Mouse (Mus musculus) heart, adult 2 months (tissue): ENCODE data around the gene Sapcd1. TPM values are rescaled to one million over a fixed set of nuclear protein-coding genes. Genes with fewer than 3 reads are reported as not detected.
A peak's percentile ranks its signal among the peaks of the same experiment; 100 is the strongest.

Experiments used
- DNase-seq, 2 experiments: peaks; one replicate each; pipeline ENCODE4 v3.0.0; 2021
- H3K27ac ChIP-seq: fragments of 200-600 bp; 2 replicates; pipeline ENCODE4 v1.8.1; 2022
- H3K27me3 ChIP-seq: fragments of 200-500 bp; 2 replicates; pipeline ENCODE4 v1.6.1; 2012; ENCODE audit warnings: mild to moderate bottlenecking, low read length, inconsistent platforms, mixed read lengths; ENCODE audit not compliant: control insufficient read depth, insufficient read depth
- H3K36me3 ChIP-seq: fragments of 200-500 bp; 2 replicates; pipeline ENCODE4 v1.6.1; 2012; ENCODE audit warnings: low read length, inconsistent platforms; ENCODE audit not compliant: control insufficient read depth, insufficient read depth
- H3K4me1 ChIP-seq: fragments of 200-500 bp; 2 replicates; pipeline ENCODE4 v1.6.1; 2011; ENCODE audit warnings: low read length; ENCODE audit not compliant: control insufficient read depth, insufficient read depth
- H3K4me3 ChIP-seq: fragments of 200-600 bp; 2 replicates; pipeline ENCODE4 v1.8.1; 2022
- H3K79me2 ChIP-seq: fragments of 200-500 bp; replicated peaks from 2 replicates; pipeline ENCODE4 v1.6.1; 2012; ENCODE audit warnings: mild to moderate bottlenecking, inconsistent platforms, low read length, moderate library complexity, mixed read lengths; ENCODE audit not compliant: control insufficient read depth, insufficient read depth
- H3K9ac ChIP-seq: fragments of 200-500 bp; 2 replicates; pipeline ENCODE4 v1.6.1; 2012; ENCODE audit warnings: low read depth, mild to moderate bottlenecking, control low read depth, inconsistent platforms, low read length, mixed read lengths
- CTCF ChIP-seq: fragments of 200-600 bp; IDR thresholded peaks from 2 replicates; pipeline ENCODE4 v1.8.1; 2022; ENCODE audit warnings: antibody characterized with exemption, mild to moderate bottlenecking, moderate library complexity
- EP300 ChIP-seq: fragments of 200-500 bp; IDR thresholded peaks from 2 replicates; pipeline ENCODE4 v1.6.1; 2011; ENCODE audit warnings: low read depth, low read length, control low read depth; ENCODE audit not compliant: insufficient read depth
- POLR2A ChIP-seq: fragments of 200-500 bp; IDR thresholded peaks from 2 replicates; pipeline ENCODE4 v1.6.1; 2011; ENCODE audit warnings: mild to moderate bottlenecking, low read depth, low read length, control low read depth; ENCODE audit not compliant: insufficient read depth
- WGBS: fragments of 180-500 bp; shearing (Covaris S2); methylation state at CpG from one replicate; pipeline ENCODE4 v1.1.7; 2018; 5-methylcytosine and 5-hydroxymethylcytosine counted together
- intact Hi-C: fragments of 180-260 bp; cut with DNase I; formaldehyde crosslinking; loops from one replicate; pipeline ENCODE4 v1.15.1; 2025
- polyA plus RNA-seq: library from polyadenylated mRNA; depleted of rRNA; stranded (reverse); fragments of >200 nt; gene quantifications from 2 replicates; pipeline ENCODE4 v1.2.3, GENCODE M21; 2012
- total RNA-seq, 2 experiments: library from RNA; stranded (reverse); gene quantifications; 2 replicates each; pipeline ENCODE4 v1.2.3; 2021

The Sapcd1 gene
- total and polyA plus RNA-seq, 3 experiments: 0.20 TPM; not detected in 2

DNA sequence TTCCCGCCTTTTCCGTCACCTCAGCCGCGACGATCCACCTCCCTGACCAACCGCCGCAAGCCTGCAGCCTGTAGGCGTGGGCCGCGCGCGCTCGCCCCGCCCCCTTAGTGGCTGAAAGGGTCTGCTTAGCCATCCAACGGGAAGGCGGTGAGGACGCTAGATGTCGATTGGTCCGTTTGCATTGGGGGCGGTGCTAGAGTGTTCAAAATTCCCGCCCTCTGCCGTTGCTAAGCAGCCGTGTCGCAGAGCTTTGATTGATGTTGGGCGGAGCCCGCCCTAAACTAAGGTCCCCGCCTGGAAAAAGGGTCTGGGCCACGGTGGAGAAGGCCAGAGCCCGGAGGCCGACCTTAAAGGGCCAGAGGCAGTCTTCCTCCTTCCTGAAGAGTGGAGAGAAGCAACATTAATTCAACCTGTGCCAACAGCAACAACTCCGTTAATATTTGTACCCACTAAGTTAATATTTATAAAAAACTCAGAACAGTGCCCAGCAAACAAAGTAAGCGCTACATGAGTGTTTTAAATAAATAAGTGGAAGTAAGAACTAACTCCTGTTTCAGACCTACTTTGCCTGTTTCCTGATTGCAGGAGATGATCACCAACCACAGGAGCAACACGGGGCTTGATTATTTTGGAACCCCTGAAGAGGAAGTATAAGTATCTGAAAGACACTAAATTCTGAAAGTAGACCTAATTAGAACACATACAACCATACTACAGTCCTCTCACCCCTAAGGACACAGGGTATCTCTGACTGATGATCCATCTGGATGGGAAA, 19.1 kb upstream of the Sapcd1 start, which contains the start of gene Msh5:
TSS of gene Msh5 (minus strand) at position 65 of the 775 bp plus-strand sequence.
- Histone ChIP-seq H3K4me1 (peaks cover 9% of the 10 kb centered on the region), H3K27me3 (no peaks in the 10 kb centered on the region), H3K9ac (peak within 1 kb of the TSS; percentile 74), H3K27ac (peak within 1 kb of the TSS; percentile 85), H3K36me3 (no peaks in the 10 kb centered on the region), H3K79me2 (no peaks in the 10 kb centered on the region), H3K4me3 (peak within 1 kb of the TSS; percentile 45)
- 0 out of 2 replicates have a peak, but pooled peaks have one; percentile 25 for TF ChIP-seq EP300
- no peak for TF ChIP-seq CTCF
- TF ChIP-seq POLR2A: peak; percentile 59; the same call in 1 of the 2 replicates
- peak; percentile 97 to 98 for DNase-seq
- intact Hi-C loops: loop anchor here (2.0 kb wide), 1 partner anchor 24 kb away; no protein-coding TSS in a partner anchor
- WGBS: 2% methylated on average over 33 of the region's 33 CpGs

DNA sequence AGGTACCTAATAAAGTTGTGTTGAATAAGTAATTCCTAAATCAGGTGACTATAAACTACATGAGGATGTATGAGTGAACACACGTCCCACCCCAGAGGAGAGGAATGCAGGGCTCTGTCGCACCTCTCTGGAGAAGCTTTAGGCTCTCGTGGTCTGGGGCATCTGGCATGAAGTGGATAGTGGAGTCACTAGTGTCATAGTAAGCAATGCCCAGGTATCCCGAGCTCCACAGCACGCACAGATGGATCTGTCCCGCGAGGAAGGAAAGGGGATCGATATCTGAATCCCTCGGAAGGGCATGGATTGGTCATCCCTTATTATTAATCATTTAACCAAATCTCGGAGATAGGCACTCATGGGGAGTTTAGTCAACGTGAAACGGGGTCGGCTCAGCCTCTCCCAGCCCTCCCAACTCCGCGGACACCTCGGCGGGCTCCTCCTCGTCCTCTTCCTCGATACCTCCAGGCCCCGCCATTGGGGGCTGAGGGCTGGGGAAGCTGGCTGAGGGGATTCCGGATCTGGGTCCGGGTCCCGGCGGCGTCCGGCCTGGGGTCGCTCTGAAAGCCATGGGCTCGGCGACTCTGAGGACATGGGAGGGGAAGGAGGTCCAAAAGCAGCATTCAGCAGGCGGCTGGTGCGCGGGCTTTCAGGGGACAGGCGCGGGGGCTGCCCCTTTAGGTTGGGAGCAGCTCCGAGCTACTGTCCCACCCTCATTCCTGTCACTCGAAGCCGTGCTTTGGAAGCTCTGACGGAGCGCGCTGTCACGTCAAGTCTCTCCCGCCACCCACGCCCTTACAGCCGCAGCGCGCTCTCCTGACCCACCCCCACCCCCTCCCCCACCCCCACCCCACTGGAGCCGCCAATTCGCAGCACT, 18.2 kb upstream of the Sapcd1 start:
- intact Hi-C loops: loop anchor here (2.0 kb wide), 1 partner anchor 23 kb away; no protein-coding TSS in a partner anchor
- 4% methylated on average over 47 of the region's 48 CpGs for WGBS

DNA sequence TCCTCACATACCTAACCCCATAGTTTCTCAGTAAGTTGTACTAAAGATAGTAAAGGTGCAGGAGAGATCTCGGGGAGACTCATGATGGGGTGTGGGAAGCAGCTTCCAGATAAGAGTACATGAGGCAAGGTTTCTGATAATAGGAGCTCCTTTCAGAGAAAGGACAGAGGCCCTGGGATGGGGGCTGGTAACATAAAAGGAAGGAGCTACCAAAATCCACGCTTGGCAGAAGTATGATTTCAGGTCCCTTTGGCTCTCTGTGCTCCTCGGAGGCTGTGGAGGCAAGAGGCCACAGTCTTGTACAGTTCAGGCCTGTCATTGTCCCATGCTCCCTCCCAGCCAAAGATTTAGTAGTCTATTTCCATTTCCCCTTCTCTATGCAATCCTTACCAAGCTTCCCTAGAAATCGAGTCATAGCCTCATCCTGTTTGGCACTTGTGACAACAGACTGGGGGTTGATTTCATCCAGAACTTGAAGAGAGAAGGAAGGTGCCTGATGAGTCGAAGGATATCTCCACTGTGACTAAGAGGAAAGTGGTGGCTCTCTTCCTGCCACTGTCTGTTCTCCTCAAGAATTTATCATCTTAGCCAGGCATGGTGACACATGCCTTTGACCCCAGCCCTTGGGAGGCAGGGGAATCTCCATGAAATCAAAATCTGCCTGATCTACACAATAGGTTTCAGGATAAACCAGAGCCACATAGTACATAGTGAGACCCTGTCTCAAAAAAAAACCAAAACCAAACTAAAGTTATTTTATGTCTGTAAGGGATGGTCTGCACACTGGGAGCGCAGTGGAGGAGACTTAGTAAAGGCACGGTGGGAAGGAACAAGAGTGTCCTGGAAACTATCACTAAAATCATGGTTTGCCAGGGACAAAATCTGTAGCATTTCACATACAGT, 17.3 kb upstream of the Sapcd1 start:
- no peaks in the 10 kb centered on the region for H3K36me3 ChIP-seq
- DNase-seq: no peak
- intact Hi-C loops: no loop called here
- H3K27me3 ChIP-seq: no peaks in the 10 kb centered on the region
- no peak overlapping the region for H3K4me3 ChIP-seq
- H3K9ac ChIP-seq: no peak overlapping the region
- TF ChIP-seq CTCF (no peak), POLR2A (no peak), EP300 (no peak)
- H3K27ac ChIP-seq: no peak overlapping the region; the same call in 1 of the 2 replicates
- H3K4me1 ChIP-seq: peaks cover 9% of the 10 kb centered on the region
- H3K79me2 ChIP-seq: no peaks in the 10 kb centered on the region
- WGBS: 59% methylated on average over 7 of the region's 7 CpGs

More for the DNA sequence above, 18.2 kb upstream of the Sapcd1 start:
- peak overlapping the region; percentile 45 for H3K4me3 ChIP-seq
- DNase-seq: no peak
- peak overlapping the region; percentile 80 for H3K27ac ChIP-seq
- peak overlapping the region; percentile 74 for H3K9ac ChIP-seq
- TF ChIP-seq EP300 (no peak), POLR2A (peak; percentile 60; the same call in 1 of the 2 replicates)
- no peaks in the 10 kb centered on the region for H3K79me2 ChIP-seq
- peaks cover 9% of the 10 kb centered on the region for H3K4me1 ChIP-seq
- no peaks in the 10 kb centered on the region for H3K36me3 ChIP-seq
- H3K27me3 ChIP-seq: no peaks in the 10 kb centered on the region

DNA sequence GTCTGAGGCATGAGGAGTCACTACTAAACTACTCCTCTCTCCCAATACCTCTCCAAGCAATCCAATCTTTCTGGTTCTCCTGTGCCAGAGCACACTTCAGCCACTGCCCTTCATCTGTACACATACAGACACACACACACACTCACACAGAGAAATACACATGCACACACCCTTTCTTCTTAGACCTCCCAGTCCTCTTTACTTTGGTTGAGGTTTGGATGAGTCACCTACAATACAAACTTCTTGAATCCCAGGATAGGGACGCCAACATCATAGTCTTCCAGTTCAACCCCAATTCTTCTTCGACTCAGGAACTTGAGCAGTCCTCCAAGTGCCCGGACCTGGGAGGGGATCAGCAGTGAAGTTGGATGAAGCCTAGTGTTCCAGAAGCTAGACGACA, 16.0 kb upstream of the Sapcd1 start:
- no peaks in the 10 kb centered on the region for H3K27me3 ChIP-seq
- no peak overlapping the region for H3K27ac ChIP-seq
- no peaks in the 10 kb centered on the region for H3K79me2 ChIP-seq
- no peak for DNase-seq
- H3K36me3 ChIP-seq: no peaks in the 10 kb centered on the region
- 45% methylated on average over 4 of the region's 4 CpGs for WGBS
- H3K4me1 ChIP-seq: peaks cover 8% of the 10 kb centered on the region
- H3K4me3 ChIP-seq: no peak overlapping the region
- H3K9ac ChIP-seq: no peak overlapping the region
- TF ChIP-seq EP300: no peak
- TF ChIP-seq CTCF: no peak
- no peak for TF ChIP-seq POLR2A
- intact Hi-C loops: no loop called here

DNA sequence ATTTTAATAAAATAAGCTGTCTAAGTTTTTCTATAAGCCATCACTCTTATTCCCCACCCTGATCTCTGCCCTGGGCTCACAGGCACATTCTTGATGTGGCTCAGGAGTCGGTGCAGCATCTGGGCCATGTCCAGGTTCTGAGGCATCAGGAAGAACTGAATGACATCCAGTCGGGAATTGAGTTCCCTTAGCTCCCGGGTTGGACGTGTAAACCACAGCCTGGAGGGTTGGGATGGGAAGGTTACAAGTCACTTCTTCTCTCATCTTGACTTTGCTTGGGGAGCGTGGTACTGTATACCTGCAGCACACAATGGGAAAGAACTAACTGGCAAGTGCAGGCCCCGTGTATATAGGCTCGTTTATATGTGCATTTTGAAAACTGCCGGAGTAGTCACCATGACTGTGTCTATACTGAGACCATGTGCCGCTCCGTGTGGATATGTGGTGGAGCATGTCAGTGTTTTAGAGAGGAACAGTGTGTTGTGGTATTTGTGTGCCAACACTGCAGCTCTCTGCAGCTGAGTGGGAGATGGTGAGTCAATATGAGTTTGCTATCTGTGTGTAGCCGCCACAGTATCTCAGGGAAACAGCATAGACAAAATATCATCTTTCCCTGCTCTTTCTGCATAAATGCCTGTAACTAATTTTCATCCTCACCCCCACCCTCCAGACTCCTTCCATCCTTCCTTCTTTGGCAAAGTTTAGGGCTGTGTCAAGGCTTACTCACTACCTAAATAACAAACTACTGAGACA, 11.5 kb upstream of the Sapcd1 start:
- 78% methylated on average over 11 of the region's 11 CpGs for WGBS
- H3K4me1 ChIP-seq: no peaks in the 10 kb centered on the region
- no peak overlapping the region for H3K4me3 ChIP-seq
- H3K27me3 ChIP-seq: no peaks in the 10 kb centered on the region
- no peak for DNase-seq
- TF ChIP-seq EP300 (no peak), POLR2A (no peak)
- no peak overlapping the region for H3K27ac ChIP-seq
- H3K36me3 ChIP-seq: no peaks in the 10 kb centered on the region
- H3K9ac ChIP-seq: no peak overlapping the region
- H3K79me2 ChIP-seq: no peaks in the 10 kb centered on the region
- intact Hi-C loops: no loop called here
